Mouse (Mus musculus) heart, embryonic 12.5 days (tissue): ENCODE results near the gene Vrtn. TPM values are rescaled to one million over a fixed set of nuclear protein-coding genes. Genes with fewer than 3 reads are reported as not detected.

Experiments used
- ATAC-seq: fragments of 200-750 bp; cut with Nextera tagmentation; 2 replicates; pipeline ENCODE4 v1.8.0; 2017; ENCODE audit warnings: moderate TSS enrichment, moderate library complexity; ENCODE audit not compliant: insufficient number of reproducible peaks, low FRiP score
- H3K27ac ChIP-seq: fragments of 300-500 bp; sonication (generic); 2 replicates; pipeline ENCODE4 v1.5.1; 2016; ENCODE audit warnings: mild to moderate bottlenecking, moderate library complexity; ENCODE audit not compliant: poor library complexity, severe bottlenecking
- H3K27me3 ChIP-seq: fragments of 300-500 bp; sonication (generic); replicated peaks from 2 replicates; pipeline ENCODE4 v1.6.1; 2016; ENCODE audit warnings: mild to moderate bottlenecking, moderate library complexity
- H3K36me3 ChIP-seq: fragments of 300-500 bp; sonication (generic); 2 replicates; pipeline ENCODE4 v1.6.1; 2016; ENCODE audit warnings: mild to moderate bottlenecking, moderate library complexity
- H3K4me1 ChIP-seq: fragments of 300-500 bp; sonication (generic); replicated peaks from 2 replicates; pipeline ENCODE4 v1.6.1; 2016; ENCODE audit warnings: mild to moderate bottlenecking
- H3K4me2 ChIP-seq: fragments of 300-500 bp; sonication (generic); 2 replicates; pipeline ENCODE4 v1.6.1; 2016; ENCODE audit warnings: mild to moderate bottlenecking, moderate library complexity
- H3K4me3 ChIP-seq: fragments of 300-500 bp; sonication (generic); 2 replicates; pipeline ENCODE4 v1.5.1; 2016; ENCODE audit warnings: mild to moderate bottlenecking
- H3K9ac ChIP-seq: fragments of 300-500 bp; sonication (generic); 2 replicates; pipeline ENCODE4 v1.6.1; 2016; ENCODE audit warnings: mild to moderate bottlenecking, moderate library complexity
- H3K9me3 ChIP-seq: fragments of 300-500 bp; sonication (generic); replicated peaks from 2 replicates; pipeline ENCODE4 v1.6.1; 2016; ENCODE audit warnings: mild to moderate bottlenecking, moderate library complexity
- WGBS: fragments of 180-500 bp; shearing (Covaris S2); methylation state at CpG from one replicate; pipeline ENCODE4 v1.1.7; 2016; 5-methylcytosine and 5-hydroxymethylcytosine counted together
- polyA plus RNA-seq: library from polyadenylated mRNA; unstranded; fragments of >200 nt; fragmentation: Nextera tagmentation; extraction: Ambion mirVana; gene quantifications from 2 replicates; pipeline ENCODE4 v1.2.1, GENCODE M21; 2016

Vrtn gene
- polyA plus RNA-seq, result not detected in 2 replicates

GRCm38 (mm10) chr12:84640654-84641053, at the start of gene Vrtn:
TSS of gene Vrtn (plus strand) at chr12:84641019.
- no peaks in the 10 kb centered on the region for H3K36me3 ChIP-seq
- H3K9me3 ChIP-seq, result no peaks in the 10 kb centered on the region
- H3K4me2 ChIP-seq, result 0 out of 2 replicates have a peak within 1 kb of the TSS, but pooled peaks have one; percentile 22
- H3K27ac ChIP-seq, result no peak within 1 kb of the TSS
- no peak within 1 kb of the TSS for H3K9ac ChIP-seq
- peaks cover 13% of the 10 kb centered on the region for H3K4me1 ChIP-seq
- H3K4me3 ChIP-seq, result no peak within 1 kb of the TSS; the same call in 1 of the 2 replicates
- no peak for ATAC-seq
- WGBS, result 8% methylated on average over 9 of the region's 9 CpGs
- H3K27me3 ChIP-seq, result peaks cover 58% of the 10 kb centered on the region

- H3K4me2 ChIP-seq, result no peak overlapping the region
- H3K4me1 ChIP-seq, result no peaks in the 10 kb centered on the region
- H3K36me3 ChIP-seq, result peaks cover 8% of the 10 kb centered on the region
- H3K9ac ChIP-seq, result no peak overlapping the region
- no peaks in the 10 kb centered on the region for H3K9me3 ChIP-seq
- peaks cover 30% of the 10 kb centered on the region for H3K27me3 ChIP-seq
- WGBS, result 13% methylated on average over 8 of the region's 8 CpGs
- H3K27ac ChIP-seq, result no peak overlapping the region
- H3K4me3 ChIP-seq, result no peak overlapping the region
- no peak for ATAC-seq
Observed at GRCm38 (mm10) chr12:84598324-84598723, 42.5 kb upstream of the Vrtn start.

GRCm38 (mm10) chr12:84604001-84604400, 36.8 kb upstream of the Vrtn start:
- H3K9me3 ChIP-seq, result no peaks in the 10 kb centered on the region
- H3K4me1 ChIP-seq, result no peaks in the 10 kb centered on the region
- H3K27ac ChIP-seq, result no peak overlapping the region
- no peak for ATAC-seq
- H3K27me3 ChIP-seq, result peaks cover 7% of the 10 kb centered on the region; the same call in 1 of the 2 replicates
- WGBS, result 79% methylated on average over 6 of the region's 7 CpGs
- H3K4me2 ChIP-seq, result no peak overlapping the region
- H3K36me3 ChIP-seq, result peaks cover 35% of the 10 kb centered on the region
- no peak overlapping the region for H3K4me3 ChIP-seq
- H3K9ac ChIP-seq, result no peak overlapping the region

- H3K4me1 ChIP-seq, result no peaks in the 10 kb centered on the region
- no peaks in the 10 kb centered on the region for H3K27me3 ChIP-seq
- ATAC-seq, result no peak
- H3K27ac ChIP-seq, result no peak overlapping the region
- 77% methylated on average over 7 of the region's 7 CpGs for WGBS
- no peak overlapping the region for H3K9ac ChIP-seq
- H3K4me2 ChIP-seq, result no peak overlapping the region
- no peaks in the 10 kb centered on the region for H3K9me3 ChIP-seq
- H3K36me3 ChIP-seq, result peaks cover 38% of the 10 kb centered on the region
- no peak overlapping the region for H3K4me3 ChIP-seq
Observed at GRCm38 (mm10) chr12:84605860-84606259, 35.0 kb upstream of the Vrtn start.

GRCm38 (mm10) chr12:84611718-84612117, 29.1 kb upstream of the Vrtn start:
- no peak overlapping the region for H3K4me3 ChIP-seq
- H3K27ac ChIP-seq, result no peak overlapping the region
- no peak for ATAC-seq
- H3K4me2 ChIP-seq, result no peak overlapping the region
- H3K27me3 ChIP-seq, result no peaks in the 10 kb centered on the region
- peaks cover 22% of the 10 kb centered on the region for H3K36me3 ChIP-seq
- H3K9ac ChIP-seq, result no peak overlapping the region
- H3K9me3 ChIP-seq, result no peaks in the 10 kb centered on the region
- peaks cover 4% of the 10 kb centered on the region; the same call in 1 of the 2 replicates for H3K4me1 ChIP-seq
- WGBS, result 84% methylated on average over 10 of the region's 10 CpGs

GRCm38 (mm10) chr12:84612518-84612917, 28.3 kb upstream of the Vrtn start:
- H3K4me1 ChIP-seq, result peaks cover 4% of the 10 kb centered on the region; the same call in 1 of the 2 replicates
- H3K4me3 ChIP-seq, result no peak overlapping the region
- no peaks in the 10 kb centered on the region for H3K9me3 ChIP-seq
- peaks cover 19% of the 10 kb centered on the region for H3K36me3 ChIP-seq
- 69% methylated on average over 8 of the region's 8 CpGs for WGBS
- H3K9ac ChIP-seq, result no peak overlapping the region
- H3K27ac ChIP-seq, result no peak overlapping the region
- no peaks in the 10 kb centered on the region for H3K27me3 ChIP-seq
- no peak for ATAC-seq
- no peak overlapping the region for H3K4me2 ChIP-seq

GRCm38 (mm10) chr12:84614001-84614400, 26.8 kb upstream of the Vrtn start:
- Histone ChIP-seq H3K27me3 (no peaks in the 10 kb centered on the region), H3K4me3 (no peak overlapping the region), H3K4me2 (no peak overlapping the region), H3K9ac (no peak overlapping the region), H3K36me3 (peaks cover 10% of the 10 kb centered on the region), H3K4me1 (peaks cover 4% of the 10 kb centered on the region; the same call in 1 of the 2 replicates), H3K9me3 (no peaks in the 10 kb centered on the region), H3K27ac (no peak overlapping the region)
- 84% methylated on average over 11 of the region's 11 CpGs for WGBS
- ATAC-seq, result no peak

GRCm38 (mm10) chr12:84614524-84614923, 26.3 kb upstream of the Vrtn start:
- H3K27me3 ChIP-seq, result no peaks in the 10 kb centered on the region
- no peak overlapping the region for H3K4me2 ChIP-seq
- H3K9ac ChIP-seq, result no peak overlapping the region
- H3K4me3 ChIP-seq, result no peak overlapping the region
- 41% methylated on average over 7 of the region's 7 CpGs for WGBS
- no peaks in the 10 kb centered on the region for H3K9me3 ChIP-seq
- ATAC-seq, result no peak
- peaks cover 4% of the 10 kb centered on the region; the same call in 1 of the 2 replicates for H3K4me1 ChIP-seq
- no peak overlapping the region for H3K27ac ChIP-seq
- H3K36me3 ChIP-seq, result peaks cover 7% of the 10 kb centered on the region

GRCm38 (mm10) chr12:84616977-84617630, 23.7 kb upstream of the Vrtn start, which contains the start of gene Abcd4:
TSS of gene Abcd4 (minus strand) at chr12:84617413.
- peaks cover 7% of the 10 kb centered on the region for H3K36me3 ChIP-seq
- peak within 1 kb of the TSS; percentile 78 for H3K4me2 ChIP-seq
- ATAC-seq, result peak; percentile 97
- peaks cover 7% of the 10 kb centered on the region; the same call in 1 of the 2 replicates for H3K4me1 ChIP-seq
- peak within 1 kb of the TSS; percentile 83 for H3K9ac ChIP-seq
- no peaks in the 10 kb centered on the region for H3K9me3 ChIP-seq
- WGBS, result under 1% methylated on average over 34 of the region's 34 CpGs
- H3K4me3 ChIP-seq, result peak within 1 kb of the TSS; percentile 70
- no peak within 1 kb of the TSS for H3K27ac ChIP-seq
- no peaks in the 10 kb centered on the region for H3K27me3 ChIP-seq

- no peak overlapping the region for H3K27ac ChIP-seq
- H3K36me3 ChIP-seq, result peaks cover 7% of the 10 kb centered on the region
- peak; percentile 46 for ATAC-seq
- H3K4me2 ChIP-seq, result peak overlapping the region; percentile 78
- no peaks in the 10 kb centered on the region for H3K27me3 ChIP-seq
- H3K4me3 ChIP-seq, result peak overlapping the region; percentile 70
- peaks cover 7% of the 10 kb centered on the region; the same call in 1 of the 2 replicates for H3K4me1 ChIP-seq
- H3K9me3 ChIP-seq, result no peaks in the 10 kb centered on the region
- 7% methylated on average over 10 of the region's 10 CpGs for WGBS
- H3K9ac ChIP-seq, result 0 out of 2 replicates have a peak overlapping the region, but pooled peaks have one; percentile 11
Observed at GRCm38 (mm10) chr12:84617663-84618062, 23.2 kb upstream of the Vrtn start.

- no peaks in the 10 kb centered on the region for H3K36me3 ChIP-seq
- H3K4me1 ChIP-seq, result 0 out of 2 replicates have a peak, but pooled peaks cover 4% of the 10 kb centered on the region
- H3K4me2 ChIP-seq, result no peak overlapping the region
- no peak for ATAC-seq
- peaks cover 13% of the 10 kb centered on the region for H3K27me3 ChIP-seq
- H3K4me3 ChIP-seq, result no peak overlapping the region
- no peaks in the 10 kb centered on the region for H3K9me3 ChIP-seq
- no peak overlapping the region for H3K27ac ChIP-seq
- no peak overlapping the region for H3K9ac ChIP-seq
Observed at GRCm38 (mm10) chr12:84620975-84621374, 19.8 kb upstream of the Vrtn start.
